Mouse (Mus musculus): ENCODE measurements around the gene Hectd4.

GRCm38 (mm10) chr5:121307620-121308019, 87.6 kb downstream of the Hectd4 start:
- TF ChIP-seq CTCF (IDR thresholded peaks at IDR 0.05; ENCODE audit: extremely low read depth, insufficient read length, insufficient replicate concordance, low read depth, low read length) (no peak), POLR2A (IDR thresholded peaks at IDR 0.05; ENCODE audit: low read depth, low read length) (no peak)

All from small intestine, adult 2 months (tissue).